29 mouse cellular contexts compared by ENCODE assay signal in the genomic region with DNA sequence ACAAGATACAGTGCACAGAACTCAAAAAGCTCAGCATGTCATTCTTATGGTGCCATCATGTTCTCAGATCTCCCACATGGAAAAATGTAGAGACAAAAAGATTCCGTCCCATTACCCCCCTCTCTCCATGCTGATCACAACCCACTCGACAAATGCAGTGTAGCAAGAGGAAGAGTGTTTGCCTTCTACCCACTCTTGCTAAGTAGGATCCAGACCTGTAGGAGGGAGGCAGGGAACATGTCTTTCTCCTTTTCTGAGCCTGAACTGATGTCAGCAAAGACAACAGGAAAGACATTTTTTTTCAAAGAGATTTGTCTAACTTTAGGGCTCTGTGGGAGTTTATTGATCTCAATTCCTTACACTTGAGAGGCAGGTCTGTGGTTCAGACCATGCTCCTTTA.
"Had no signal": no experiment of that assay in that cellular context is flagged by ENCODE, and none has a peak within 500 bp of the region (broad histone marks: within the 10 kb centered on the region; RNA-seq: fewer than 3 reads in every experiment).

No protein-coding gene starts in this region.

- H3K4me3 ChIP-seq: embryonic facial prominence, embryonic 10.5 days; embryonic facial prominence, embryonic 12.5 days; embryonic facial prominence, embryonic 13.5 days; embryonic facial prominence, embryonic 15.5 days; erythroblast, embryonic 14.5 days; forebrain, embryonic 10.5 days; forebrain, embryonic 12.5 days; forebrain, embryonic 13.5 days; forebrain, embryonic 15.5 days; gastrocnemius, adult 2 months; heart, adult 2 months had no signal

- ATAC-seq: forebrain, embryonic 13.5 days; forebrain, embryonic 14.5 days; forebrain, embryonic 15.5 days; forebrain, embryonic 16.5 days; forebrain, postnatal 0 days had no signal

- DNase-seq: cerebellum, adult 2 months; cerebellum, adult 8-10 months; cerebellum, adult 9-10 months; cerebellum, adult 9-11 months; cerebellum, postnatal 10 days; cerebellum, postnatal 14 days; cerebellum, postnatal 25 days; cerebellum, postnatal 36 days; embryo, embryonic 11 days; forebrain, postnatal 0 days; gastrocnemius, adult 2 months; gastrocnemius, postnatal 10 days; gastrocnemius, postnatal 14 days; gastrocnemius, postnatal 25 days; gastrocnemius, postnatal 36 days; heart, adult 11 months; heart, adult 18-20 months; heart, adult 2 months had no signal

- H3K27ac ChIP-seq: embryonic facial prominence, embryonic 10.5 days; embryonic facial prominence, embryonic 12.5 days; embryonic facial prominence, embryonic 13.5 days; embryonic facial prominence, embryonic 15.5 days; forebrain, embryonic 10.5 days; forebrain, embryonic 12.5 days; forebrain, embryonic 13.5 days; forebrain, embryonic 15.5 days; gastrocnemius, adult 2 months; heart, adult 2 months had no signal
